Mouse (Mus musculus) brain, embryonic 14.5 days (tissue): ENCODE measurements around the gene Smarce1.

Source experiments
- CTCF ChIP-seq: fragments of 200-500 bp; IDR thresholded peaks from 2 replicates; pipeline ENCODE4 v1.5.1; 2012; ENCODE audit warnings: inconsistent platforms, mild to moderate bottlenecking, moderate library complexity, borderline replicate concordance; ENCODE audit not compliant: insufficient read depth, insufficient read length; ENCODE audit errors: extremely low read depth
- POLR2A ChIP-seq: fragments of 200-500 bp; IDR thresholded peaks from 2 replicates; pipeline ENCODE4 v1.6.1; 2012; ENCODE audit warnings: mild to moderate bottlenecking, inconsistent platforms, borderline replicate concordance; ENCODE audit not compliant: poor library complexity, insufficient read depth, insufficient read length, severe bottlenecking; ENCODE audit errors: extremely low read depth

DNA sequence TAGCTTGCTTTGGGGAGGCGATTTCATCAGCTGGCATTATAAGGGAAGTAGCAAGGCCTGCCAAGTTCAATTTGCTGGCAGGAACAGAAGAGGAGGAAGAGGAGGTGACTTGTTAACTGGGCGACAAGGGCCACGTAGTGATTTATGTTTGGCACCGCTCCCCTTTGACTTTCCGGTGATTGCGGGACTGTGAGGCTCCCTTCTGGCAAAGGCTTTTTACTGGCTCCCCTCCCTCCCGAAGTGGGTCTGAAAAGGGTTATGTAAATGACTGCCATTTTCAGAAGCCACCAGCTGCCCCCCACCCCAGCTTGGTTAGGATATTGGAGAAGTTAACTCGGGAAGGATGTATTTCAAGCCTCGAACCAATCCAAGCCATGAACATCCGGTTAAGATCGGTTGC, 48.2 kb downstream of the Smarce1 start:
- TF ChIP-seq CTCF (no peak), POLR2A (no peak)
